Comparison of ENCODE assay signal across 16 mouse cellular contexts in the genomic region with DNA sequence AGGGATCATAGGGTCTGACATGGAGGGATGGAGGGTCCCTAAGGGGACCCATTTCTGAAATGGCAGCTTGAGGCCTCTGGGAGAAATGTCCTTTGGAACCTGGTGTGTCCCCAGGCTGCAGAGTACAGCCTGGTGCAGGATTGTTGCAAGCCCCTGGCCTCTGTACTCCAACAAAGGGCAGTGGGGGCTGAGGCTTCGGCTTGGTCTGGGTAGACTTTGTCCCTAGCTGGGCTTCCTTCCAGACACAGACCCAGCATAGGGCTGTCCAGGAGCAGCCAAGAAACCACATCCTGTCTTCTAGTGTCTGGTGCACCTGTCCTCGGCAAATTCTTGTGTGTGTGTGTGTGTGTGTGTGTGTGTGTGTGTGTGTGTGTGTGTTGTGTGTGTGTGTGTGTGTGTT. TPM values are rescaled to one million over a fixed set of nuclear protein-coding genes. Genes with fewer than 3 reads are reported as not detected.
"Had no signal": no experiment of that assay in that cellular context is flagged by ENCODE, and none has a peak within 500 bp of the region (broad histone marks: within the 10 kb centered on the region; RNA-seq: fewer than 3 reads in every experiment).

No protein-coding gene starts in this region.

- DNase-seq: layer of hippocampus, adult 9-11 months; layer of hippocampus, postnatal 36 days; right cerebral cortex, adult 18-20 months; right cerebral cortex, postnatal 25 days had no signal

- H3K9me3 ChIP-seq: hindbrain, embryonic 13.5 days; limb, embryonic 15.5 days; liver, embryonic 12.5 days; midbrain, embryonic 10.5 days; midbrain, embryonic 15.5 days had no signal

- H3K27ac ChIP-seq: hindbrain, embryonic 13.5 days; hindbrain, postnatal 0 days; kidney, postnatal 0 days; limb, embryonic 15.5 days; liver, embryonic 12.5 days; midbrain, embryonic 10.5 days; midbrain, embryonic 15.5 days had no signal

- H3K36me3 ChIP-seq: hindbrain, embryonic 13.5 days; limb, embryonic 15.5 days; liver, embryonic 12.5 days; midbrain, embryonic 10.5 days; midbrain, embryonic 15.5 days had no signal

- ATAC-seq: hindbrain, postnatal 0 days; liver, embryonic 12.5 days; midbrain, embryonic 15.5 days had no signal

- H3K4me3 ChIP-seq: hindbrain, embryonic 13.5 days; limb, embryonic 15.5 days; liver, embryonic 12.5 days; midbrain, embryonic 10.5 days; midbrain, embryonic 15.5 days had no signal

- H3K4me2 ChIP-seq: hindbrain, embryonic 13.5 days; limb, embryonic 15.5 days; liver, embryonic 12.5 days; midbrain, embryonic 15.5 days had no signal

- H3K9ac ChIP-seq: hindbrain, embryonic 13.5 days; limb, embryonic 15.5 days; liver, embryonic 12.5 days; midbrain, embryonic 15.5 days had no signal

RNA-seq across cellular contexts. Expression of a gene that starts 2.5 kb away (rescaled TPM):
- polyA plus RNA-seq: limb, embryonic 11.5 days; liver, embryonic 16.5 days; midbrain, embryonic 10.5 days had no signal

RNA-seq across cellular contexts. Expression of a gene that starts 50.3 kb away (rescaled TPM):
- polyA plus RNA-seq: hindbrain, embryonic 13.5 days; intestine, embryonic 14.5 days; limb, embryonic 11.5 days; limb, embryonic 15.5 days; liver, embryonic 12.5 days; midbrain, embryonic 15.5 days; neural tube, embryonic 14.5 days; stomach, embryonic 16.5 days had no signal
